In genomic region chr2:157750481-157750880, GRCm38 (mm10) we compare ENCODE assay signal across 16 mouse cellular contexts. TPM values are rescaled to one million over a fixed set of nuclear protein-coding genes. Genes with fewer than 3 reads are reported as not detected.
DNase-seq lines count a peak whose midpoint lies in the region; ATAC-seq lines count a peak whose summit lies in the region.
"Had no signal": no experiment of that assay in that cellular context is flagged by ENCODE, and none has a peak within 500 bp of the region (broad histone marks: within the 10 kb centered on the region; RNA-seq: fewer than 3 reads in every experiment).

No protein-coding gene starts in this region.

- peaks cover 1% of the 10 kb centered on the region; the same call in 1 of the 2 replicates for H3K9me3 ChIP-seq in midbrain, embryonic 12.5 days
- no peaks in the 10 kb centered on the region; the same call in 1 of the 2 replicates for H3K9me3 ChIP-seq in midbrain, embryonic 11.5 days (ENCODE audit: control insufficient read depth, low read length)
- no peaks in the 10 kb centered on the region for H3K9me3 ChIP-seq in forebrain, embryonic 16.5 days (ENCODE audit: control insufficient read depth, low read length)
- H3K9me3 ChIP-seq in neural tube, embryonic 14.5 days (ENCODE audit: control insufficient read depth, low read length) = no peaks in the 10 kb centered on the region
- H3K9me3 ChIP-seq: embryonic facial prominence, embryonic 12.5 days; G1E had no signal

- H3K27me3 ChIP-seq in midbrain, embryonic 12.5 days = no peaks in the 10 kb centered on the region
- no peaks in the 10 kb centered on the region for H3K27me3 ChIP-seq in midbrain, embryonic 11.5 days (ENCODE audit: control insufficient read depth, insufficient read depth, low read length)
- H3K27me3 ChIP-seq in forebrain, embryonic 16.5 days (replicated peaks; ENCODE audit: control insufficient read depth, insufficient read depth, low read length) = no peaks in the 10 kb centered on the region
- H3K27me3 ChIP-seq in neural tube, embryonic 14.5 days (ENCODE audit: control insufficient read depth, insufficient read depth, low read length) = no peaks in the 10 kb centered on the region
- H3K27me3 ChIP-seq: embryonic facial prominence, embryonic 12.5 days; limb, embryonic 13.5 days had no signal

- H3K4me1 ChIP-seq in midbrain, embryonic 12.5 days = peaks cover 46% of the 10 kb centered on the region
- peaks cover 7% of the 10 kb centered on the region for H3K4me1 ChIP-seq in midbrain, embryonic 11.5 days (ENCODE audit: control insufficient read depth, insufficient read depth, low read length)
- H3K4me1 ChIP-seq in forebrain, embryonic 16.5 days (replicated peaks; ENCODE audit: control insufficient read depth, insufficient read depth, low read length) = peaks cover 44% of the 10 kb centered on the region
- H3K4me1 ChIP-seq in neural tube, embryonic 14.5 days (ENCODE audit: control insufficient read depth, insufficient read depth, low read length) = peaks cover 41% of the 10 kb centered on the region

- WGBS in midbrain, embryonic 12.5 days = 87% methylated on average over 8 of the region's 8 CpGs
- WGBS in midbrain, embryonic 11.5 days = 81% methylated on average over 8 of the region's 8 CpGs
- 38% methylated on average over 8 of the region's 8 CpGs for WGBS in forebrain, embryonic 16.5 days
- WGBS in neural tube, embryonic 14.5 days = 75% methylated on average over 8 of the region's 8 CpGs

- H3K4me3 ChIP-seq in midbrain, embryonic 12.5 days = no peak overlapping the region
- no peak overlapping the region for H3K4me3 ChIP-seq in midbrain, embryonic 11.5 days (ENCODE audit: low read depth, low read length)
- no peak overlapping the region for H3K4me3 ChIP-seq in forebrain, embryonic 16.5 days (replicated peaks; ENCODE audit: low read length)
- H3K4me3 ChIP-seq in neural tube, embryonic 14.5 days (ENCODE audit: low read depth, low read length) = no peak overlapping the region
- H3K4me3 ChIP-seq: embryonic facial prominence, embryonic 12.5 days; limb, embryonic 13.5 days had no signal

- H3K9ac ChIP-seq in midbrain, embryonic 12.5 days (replicated peaks) = no peak overlapping the region
- no peak overlapping the region for H3K9ac ChIP-seq in midbrain, embryonic 11.5 days (ENCODE audit: low read length)
- no peak overlapping the region for H3K9ac ChIP-seq in forebrain, embryonic 16.5 days (replicated peaks; ENCODE audit: low read depth, low read length)
- H3K9ac ChIP-seq in neural tube, embryonic 14.5 days (replicated peaks; ENCODE audit: low read depth, low read length) = 0 out of 2 replicates have a peak overlapping the region, but pooled peaks have one; percentile 25
- H3K9ac ChIP-seq: embryonic facial prominence, embryonic 12.5 days; limb, embryonic 13.5 days; liver, embryonic 14.5 days had no signal

- DNase-seq in cerebellum, postnatal 10 days = peak; percentile 32 to 35
- no peak for DNase-seq in cerebellum, adult 9-10 months
- no peak for DNase-seq in midbrain, embryonic 11.5 days (ENCODE audit: low spot score, missing footprints)
- no peak for DNase-seq in embryo, embryonic 10 days (ENCODE audit: low spot score)
- no peak for DNase-seq in thymus, postnatal 10 days (ENCODE audit: low spot score in 2 of 2)
- DNase-seq: kidney, postnatal 4 days; spleen, adult 18-20 months; thymus, postnatal 25 days had no signal

- ATAC-seq in midbrain, embryonic 12.5 days (ENCODE audit: low FRiP score, low read depth) = no peak
- no peak for ATAC-seq in midbrain, embryonic 11.5 days (ENCODE audit: low FRiP score)
- no peak for ATAC-seq in forebrain, embryonic 16.5 days
- no peak for ATAC-seq in neural tube, embryonic 14.5 days (ENCODE audit: low read depth)
- ATAC-seq: CD4-positive, CD25-positive, alpha-beta regulatory T cell, adult 4 months had no signal

- H3K4me2 ChIP-seq in midbrain, embryonic 12.5 days (replicated peaks) = no peak overlapping the region
- no peak overlapping the region for H3K4me2 ChIP-seq in midbrain, embryonic 11.5 days
- no peak overlapping the region for H3K4me2 ChIP-seq in forebrain, embryonic 16.5 days (ENCODE audit: low read length)
- H3K4me2 ChIP-seq in neural tube, embryonic 14.5 days (ENCODE audit: low read depth, low read length) = no peak overlapping the region
- H3K4me2 ChIP-seq: embryonic facial prominence, embryonic 12.5 days; limb, embryonic 13.5 days had no signal

- peak overlapping the region; percentile 90; the same call in 1 of the 2 replicates for H3K27ac ChIP-seq in midbrain, embryonic 12.5 days (replicated peaks)
- no peak overlapping the region for H3K27ac ChIP-seq in midbrain, embryonic 11.5 days (ENCODE audit: low read depth, low read length)
- peak overlapping the region; percentile 91 for H3K27ac ChIP-seq in forebrain, embryonic 16.5 days (ENCODE audit: low read length)
- peak overlapping the region; percentile 84 for H3K27ac ChIP-seq in neural tube, embryonic 14.5 days (ENCODE audit: low read depth, low read length)
- H3K27ac ChIP-seq: embryonic facial prominence, embryonic 12.5 days; limb, embryonic 13.5 days; liver, embryonic 14.5 days had no signal

- no peaks in the 10 kb centered on the region for H3K36me3 ChIP-seq in midbrain, embryonic 12.5 days
- no peaks in the 10 kb centered on the region for H3K36me3 ChIP-seq in midbrain, embryonic 11.5 days (ENCODE audit: control insufficient read depth, insufficient read depth, low read length)
- no peaks in the 10 kb centered on the region for H3K36me3 ChIP-seq in forebrain, embryonic 16.5 days (ENCODE audit: control insufficient read depth, insufficient read depth)
- no peaks in the 10 kb centered on the region for H3K36me3 ChIP-seq in neural tube, embryonic 14.5 days (ENCODE audit: control insufficient read depth, insufficient read depth, low read length)

RNA-seq across cellular contexts. Expression of gene Ctnnbl1, which starts 13.3 kb away (rescaled TPM):
- polyA plus RNA-seq in midbrain, embryonic 12.5 days (2016; fragmentation: Nextera tagmentation; extraction: Ambion mirVana) = 89.1 and 94.2 TPM in 2 replicates
- polyA plus RNA-seq in midbrain, embryonic 11.5 days (2014; fragmentation: Nextera tagmentation; extraction: Ambion mirVana) = 98.8 and 109 TPM in 2 replicates
- 78.2 and 79.8 TPM in 2 replicates for polyA plus RNA-seq in forebrain, embryonic 16.5 days (2015; fragmentation: Nextera tagmentation; extraction: Ambion mirVana)
- 59.4 and 65.6 TPM in 2 replicates for polyA plus RNA-seq in neural tube, embryonic 14.5 days (2014; fragmentation: Nextera tagmentation; extraction: Ambion mirVana)

Comparison
In these comparisons a context has a peak if more than half of its experiments do, and no peak if none do; other contexts are left out.
1. DNase-seq: peak in cerebellum, postnatal 10 days (2 of 2); none in cerebellum, adult 9-10 months (single experiment), midbrain, embryonic 11.5 days (single experiment), embryo, embryonic 10 days (single experiment) and thymus, postnatal 10 days (0 of 2).